Mouse (Mus musculus): Measurements from ENCODE around the gene Sycn.

Sycn gene

DNA sequence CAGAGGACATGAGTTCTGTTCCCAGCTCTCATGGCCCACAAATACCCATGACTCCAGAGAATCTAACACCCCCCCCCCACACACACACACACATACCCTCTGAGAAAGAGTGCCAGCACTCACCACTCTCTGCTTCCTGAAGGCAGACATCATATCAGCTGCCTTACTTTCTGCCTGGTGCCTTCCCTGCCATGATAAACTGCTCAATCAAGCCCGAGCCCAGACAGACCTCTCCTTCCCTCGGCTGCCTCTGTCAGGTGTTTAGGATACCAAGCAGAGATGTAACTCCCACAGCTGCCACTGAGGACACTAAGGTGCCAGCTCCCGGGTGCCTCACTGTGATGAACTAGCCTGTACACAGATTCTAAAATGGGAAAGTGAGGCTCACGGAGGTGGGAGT lies 43.8 kb downstream of the Sycn start:
- DNase-seq (ENCODE audit: low spot score in 2 of 2) = no peak

DNA sequence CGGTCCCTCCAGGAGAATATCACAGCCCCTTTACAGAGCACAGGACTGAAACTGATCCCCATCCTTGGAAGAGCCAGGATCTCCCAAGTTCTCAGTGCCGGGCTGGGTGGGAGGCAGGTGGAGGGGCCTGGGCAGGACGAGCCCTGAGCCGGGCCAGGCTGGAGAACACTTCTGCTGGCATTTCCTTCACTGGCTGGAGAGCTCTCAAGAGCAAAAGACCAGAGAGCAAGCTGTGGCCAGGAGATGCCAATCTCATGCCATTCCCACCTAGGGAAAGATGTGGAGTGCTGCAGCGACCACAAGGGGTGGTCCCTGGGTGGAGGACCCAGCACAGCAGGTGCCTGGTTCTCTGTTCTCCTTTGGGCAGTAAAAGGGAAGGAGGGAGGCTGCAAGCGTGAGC lies 44.3 kb downstream of the Sycn start:
- no peak for DNase-seq (ENCODE audit: low spot score in 2 of 2)

DNA sequence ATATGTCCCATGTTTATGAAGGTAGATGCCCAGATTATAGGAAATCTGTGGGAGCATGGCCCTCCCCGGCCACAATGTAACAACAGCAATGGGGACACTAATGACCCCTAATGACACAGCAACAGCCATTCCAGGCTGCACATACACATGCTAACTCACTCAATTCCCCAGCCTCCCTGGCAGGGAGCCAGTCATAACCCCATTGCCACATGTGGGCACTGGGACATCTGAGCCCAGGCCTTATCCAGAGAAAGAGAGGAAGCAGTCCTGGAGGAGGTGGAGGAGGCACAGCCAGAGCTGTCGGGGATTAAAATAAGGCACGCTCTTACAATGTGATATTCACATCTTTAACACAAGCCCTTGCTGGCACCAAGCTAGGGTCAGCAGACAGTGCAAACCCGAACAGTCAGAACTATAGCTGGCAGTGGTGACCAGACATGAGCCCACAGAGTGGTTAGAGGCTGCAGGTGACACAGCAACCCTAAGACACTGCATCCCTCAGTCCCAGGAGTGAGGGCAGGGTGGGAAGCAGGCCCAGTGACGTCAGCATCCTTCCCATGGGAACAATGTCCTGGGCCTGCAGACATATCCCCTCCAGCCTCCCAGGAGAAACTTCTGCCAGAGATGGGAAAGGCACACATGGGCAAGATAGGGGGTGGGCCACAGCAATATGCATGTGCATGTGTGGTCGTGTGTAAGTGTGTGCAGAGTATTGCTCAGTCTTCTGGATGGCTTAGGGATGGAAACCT lies 46.2 kb downstream of the Sycn start:
- no peak for DNase-seq (ENCODE audit: low spot score in 2 of 2)

DNA sequence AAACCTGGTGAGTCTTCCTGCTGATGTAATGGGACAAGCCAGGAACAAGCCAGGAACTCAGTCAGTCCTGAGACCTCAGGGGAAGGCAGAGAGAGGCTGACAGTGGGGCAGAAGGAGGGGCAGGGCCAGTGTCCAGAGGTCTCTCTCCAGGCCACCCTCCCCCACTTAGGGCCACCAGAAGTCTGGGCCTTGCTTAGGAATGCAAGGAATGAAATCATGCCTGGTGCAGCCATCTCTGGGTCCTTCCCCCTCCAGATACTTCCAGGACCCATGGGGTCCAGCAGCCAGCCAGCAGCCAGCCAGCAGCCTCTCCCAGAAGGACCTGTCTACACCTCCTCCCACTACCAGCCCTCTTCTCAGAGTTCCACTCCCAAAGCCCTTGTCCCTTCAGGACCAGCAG lies 47.0 kb downstream of the Sycn start:
- no peak for DNase-seq (ENCODE audit: low spot score in 2 of 2)
